Comparison of ENCODE assay signal across 9 mouse cellular contexts in the genomic region with DNA sequence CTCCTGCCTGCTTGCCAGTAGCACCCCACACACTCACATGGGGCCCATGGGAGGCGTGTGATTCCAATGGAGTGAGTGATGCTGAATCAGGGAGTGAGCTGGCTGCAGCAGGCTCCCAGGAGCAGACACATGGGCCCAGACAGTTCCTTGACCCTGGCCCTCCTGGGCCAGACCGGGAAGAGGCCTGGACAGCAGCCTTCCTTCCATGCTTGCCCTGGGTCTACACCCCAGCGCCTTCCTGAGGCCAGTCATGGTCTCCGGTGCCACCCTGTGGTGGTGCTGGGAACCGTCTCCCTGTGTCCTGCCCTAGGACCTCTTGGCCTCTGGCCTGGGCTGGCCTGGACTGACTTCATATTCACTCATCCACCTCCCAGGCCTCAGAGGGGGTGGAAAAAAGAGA. TPM values are rescaled to one million over a fixed set of nuclear protein-coding genes. Genes with fewer than 3 reads are reported as not detected.
DNase-seq lines count a peak whose midpoint lies in the region; ATAC-seq and TF ChIP-seq lines count a peak whose summit lies in the region.
"Had no signal": no experiment of that assay in that cellular context is flagged by ENCODE, and none has a peak within 500 bp of the region (broad histone marks: within the 10 kb centered on the region; RNA-seq: fewer than 3 reads in every experiment).

No protein-coding gene starts in this region.

- ATAC-seq in intestine, postnatal 0 days: peak; percentile 50; the same call in 1 of the 2 replicates
- peak; percentile 66; the same call in 1 of the 2 replicates for ATAC-seq in midbrain, embryonic 16.5 days

- no peak overlapping the region for H3K9ac ChIP-seq in intestine, postnatal 0 days (ENCODE audit: low read depth, low read length)
- no peak overlapping the region for H3K9ac ChIP-seq in midbrain, embryonic 16.5 days (ENCODE audit: low read depth, low read length)

- peak; percentile 96 for TF ChIP-seq CTCF in intestine, postnatal 0 days (IDR thresholded peaks at IDR 0.05; ENCODE audit: low read depth)

- H3K9me3 ChIP-seq in intestine, postnatal 0 days (ENCODE audit: control insufficient read depth): no peaks in the 10 kb centered on the region
- H3K9me3 ChIP-seq in midbrain, embryonic 16.5 days (replicated peaks; ENCODE audit: control insufficient read depth, low read length, poor library complexity, severe bottlenecking): no peaks in the 10 kb centered on the region
- H3K9me3 ChIP-seq: limb, embryonic 15.5 days had no signal

- 55% methylated on average over 5 of the region's 5 CpGs for whole genome bisulfite sequencing in intestine, postnatal 0 days
- WGBS in midbrain, embryonic 16.5 days: 37% methylated on average over 5 of the region's 5 CpGs

- intact Hi-C loops in left cerebral cortex, postnatal 36 days (cut with DNase I): loop anchor here (5.0 kb wide), 2 partner anchors 60 to 465 kb away; partner anchors contain the start of gene Nectin1

- H3K36me3 ChIP-seq in intestine, postnatal 0 days (ENCODE audit: control insufficient read depth, insufficient read depth): peaks cover 17% of the 10 kb centered on the region
- peaks cover 2% of the 10 kb centered on the region; the same call in 1 of the 2 replicates for H3K36me3 ChIP-seq in midbrain, embryonic 16.5 days (ENCODE audit: control insufficient read depth, insufficient read depth, low read length)

- no peaks in the 10 kb centered on the region for H3K4me1 ChIP-seq in intestine, postnatal 0 days (replicated peaks; ENCODE audit: control insufficient read depth, insufficient read depth, low read length)
- H3K4me1 ChIP-seq in midbrain, embryonic 16.5 days (ENCODE audit: control insufficient read depth, insufficient read depth, low read length): no peaks in the 10 kb centered on the region

- H3K4me3 ChIP-seq in intestine, postnatal 0 days (ENCODE audit: low read depth, low read length): no peak overlapping the region
- no peak overlapping the region for H3K4me3 ChIP-seq in midbrain, embryonic 16.5 days (ENCODE audit: low read depth, low read length)
- H3K4me3 ChIP-seq: limb, embryonic 15.5 days had no signal

- no peak overlapping the region for H3K27ac ChIP-seq in intestine, postnatal 0 days (ENCODE audit: low read depth, low read length)
- H3K27ac ChIP-seq in midbrain, embryonic 16.5 days (ENCODE audit: low read length): no peak overlapping the region
- H3K27ac ChIP-seq: limb, embryonic 15.5 days had no signal

- H3K27me3 ChIP-seq in intestine, postnatal 0 days (replicated peaks; ENCODE audit: control insufficient read depth, insufficient read depth, low read length): no peaks in the 10 kb centered on the region
- H3K27me3 ChIP-seq in midbrain, embryonic 16.5 days (ENCODE audit: control insufficient read depth, insufficient read depth, low read depth, low read length): no peaks in the 10 kb centered on the region
- H3K27me3 ChIP-seq: limb, embryonic 15.5 days had no signal

- DNase-seq in right cerebral cortex, adult 18-20 months: peak; percentile 50
- DNase-seq in right cerebral cortex, postnatal 25 days: no peak
- peak; percentile 78 to 83 for DNase-seq in cerebellum, postnatal 14 days
- DNase-seq in gastrocnemius, postnatal 10 days: peak; percentile 85
- DNase-seq in left cerebral cortex, postnatal 36 days (ENCODE audit: low spot score in 2 of 2): peak; percentile 27 to 34
- DNase-seq in testis, postnatal 14 days (ENCODE audit: low spot score): peak; percentile 59

- H3K4me2 ChIP-seq in intestine, postnatal 0 days (replicated peaks; ENCODE audit: low read depth): no peak overlapping the region
- H3K4me2 ChIP-seq in midbrain, embryonic 16.5 days (ENCODE audit: low read length): no peak overlapping the region
- H3K4me2 ChIP-seq: limb, embryonic 15.5 days had no signal

RNA-seq across cellular contexts. Expression of gene Nectin1, which starts 58.1 kb away (rescaled TPM):
- 1 to 10 TPM; 7.7 to 9.7 TPM for total RNA-seq in gastrocnemius, postnatal 10 days (2021)
- 4.7 and 5.5 TPM in 2 replicates for polyA plus RNA-seq in intestine, postnatal 0 days (2015; fragmentation: Nextera tagmentation; extraction: Ambion mirVana)
- 100 to 1,000 TPM in 1 of 2 experiments, 10 to 100 TPM in 1; 84.8 to 103 TPM for total RNA-seq in left cerebral cortex, postnatal 36 days (2021)
- polyA plus RNA-seq in midbrain, embryonic 16.5 days (2015; fragmentation: Nextera tagmentation; extraction: Ambion mirVana): 13.2 and 13.4 TPM in 2 replicates

Comparison
In these comparisons a context has a peak if more than half of its experiments do, and no peak if none do; other contexts are left out.
1. RNA of gene Nectin1, which starts 58.1 kb away (total RNA-seq): 84.8 to 103 TPM in left cerebral cortex, postnatal 36 days; 7.7 to 9.7 TPM in gastrocnemius, postnatal 10 days; every median in the first group is over 4 times any median in the second.